Mouse (Mus musculus) cerebellum, adult 2 months (tissue): ENCODE data around the gene Fut9.

ENCODE experiments used
- CTCF ChIP-seq: fragments of 200-500 bp; IDR thresholded peaks from 2 replicates; pipeline ENCODE4 v1.5.1; 2011; ENCODE audit warnings: low read depth, mild to moderate bottlenecking, control low read depth, low read length, moderate library complexity, borderline replicate concordance; ENCODE audit not compliant: insufficient read depth
- POLR2A ChIP-seq: fragments of 200-500 bp; IDR thresholded peaks from 2 replicates; pipeline ENCODE4 v1.6.1; 2011; ENCODE audit warnings: low read length, control low read depth, borderline replicate concordance; ENCODE audit not compliant: insufficient read depth

GRCm38 (mm10) chr4:25648107-25648506 is 151.9 kb downstream of the Fut9 start:
- TF ChIP-seq CTCF (no peak), POLR2A (no peak)
